Mouse (Mus musculus) small intestine, adult 2 months (tissue): Measurements from ENCODE around the gene Gm379. TPM values are rescaled to one million over a fixed set of nuclear protein-coding genes. Genes with fewer than 3 reads are reported as not detected.

Experiments used
- H3K27ac ChIP-seq: fragments of 200-500 bp; 2 replicates; pipeline ENCODE4 v1.5.1; 2012; ENCODE audit warnings: low read depth, low read length, control low read depth, inconsistent platforms; ENCODE audit not compliant: insufficient read depth
- H3K27me3 ChIP-seq: fragments of 200-500 bp; 2 replicates; pipeline ENCODE4 v1.6.1; 2012; ENCODE audit warnings: mild to moderate bottlenecking, moderate library complexity, low read length, inconsistent platforms; ENCODE audit not compliant: control insufficient read depth, insufficient read depth
- H3K36me3 ChIP-seq: fragments of 200-500 bp; 2 replicates; pipeline ENCODE4 v1.6.1; 2012; ENCODE audit warnings: mild to moderate bottlenecking, low read length, control low read depth, inconsistent platforms; ENCODE audit not compliant: control insufficient read depth, insufficient read depth
- H3K4me1 ChIP-seq: fragments of 200-500 bp; 2 replicates; pipeline ENCODE4 v1.6.1; 2012; ENCODE audit warnings: low read length, inconsistent platforms, mixed read lengths; ENCODE audit not compliant: control insufficient read depth, insufficient read depth, insufficient read length
- H3K4me3 ChIP-seq: fragments of 200-500 bp; 2 replicates; pipeline ENCODE4 v1.5.1; 2012; ENCODE audit warnings: low read depth, mild to moderate bottlenecking, control low read depth, inconsistent platforms, low read length, moderate library complexity
- CTCF ChIP-seq: fragments of 200-500 bp; IDR thresholded peaks from 2 replicates; pipeline ENCODE4 v1.5.1; 2012; ENCODE audit warnings: low read depth, mild to moderate bottlenecking, control low read depth, inconsistent platforms, low read length, moderate library complexity, mixed read lengths; ENCODE audit not compliant: insufficient replicate concordance, insufficient read length; ENCODE audit errors: extremely low read depth
- POLR2A ChIP-seq: fragments of 200-500 bp; IDR thresholded peaks from 2 replicates; pipeline ENCODE4 v1.6.1; 2012; ENCODE audit warnings: low read depth, mild to moderate bottlenecking, control low read depth, inconsistent platforms, low read length, moderate library complexity
- WGBS: fragments of 180-500 bp; shearing (Covaris S2); methylation state at CpG from one replicate; pipeline ENCODE4 v1.1.7; 2018; 5-methylcytosine and 5-hydroxymethylcytosine counted together
- polyA plus RNA-seq: library from polyadenylated mRNA; depleted of rRNA; stranded (reverse); fragments of >200 nt; gene quantifications from 2 replicates; pipeline ENCODE4 v1.2.3, GENCODE M21; 2012; rRNA removed

The Gm379 gene
- 0.27 and 0.33 TPM in 2 replicates for polyA plus RNA-seq

GRCm38 (mm10) chrX:108664885-108665284, at the start of gene Gm379:
Gene Gm379 (minus strand): TSS chrX:108664891.
- no peak within 1 kb of the TSS for H3K27ac ChIP-seq
- no peak within 1 kb of the TSS for H3K4me3 ChIP-seq
- no peaks in the 10 kb centered on the region for H3K36me3 ChIP-seq
- no peak for TF ChIP-seq CTCF
- no peak for TF ChIP-seq POLR2A
- H3K27me3 ChIP-seq = no peaks in the 10 kb centered on the region
- 20% methylated on average over 2 of the region's 2 CpGs for WGBS
- no peaks in the 10 kb centered on the region for H3K4me1 ChIP-seq

- TF ChIP-seq POLR2A (no peak), CTCF (no peak)
- Histone ChIP-seq H3K27ac (no peak overlapping the region), H3K27me3 (no peaks in the 10 kb centered on the region), H3K4me1 (no peaks in the 10 kb centered on the region), H3K36me3 (no peaks in the 10 kb centered on the region), H3K4me3 (no peak overlapping the region)
- WGBS = 34% methylated on average over 2 of the region's 2 CpGs
These were observed 39.6 kb upstream of the Gm379 start for GRCm38 (mm10) chrX:108704312-108704711.

- no peak overlapping the region for H3K27ac ChIP-seq
- TF ChIP-seq CTCF (no peak), POLR2A (no peak)
- no peaks in the 10 kb centered on the region for H3K27me3 ChIP-seq
- no peaks in the 10 kb centered on the region for H3K4me1 ChIP-seq
- WGBS = 14% methylated on average over 1 of the region's 1 CpGs
- H3K36me3 ChIP-seq = no peaks in the 10 kb centered on the region
- no peak overlapping the region for H3K4me3 ChIP-seq
These were observed 4.2 kb upstream of the Gm379 start for GRCm38 (mm10) chrX:108668868-108669267.

- Histone ChIP-seq H3K4me1 (no peaks in the 10 kb centered on the region), H3K36me3 (no peaks in the 10 kb centered on the region), H3K27ac (no peak overlapping the region), H3K27me3 (no peaks in the 10 kb centered on the region), H3K4me3 (no peak overlapping the region)
- TF ChIP-seq POLR2A (no peak), CTCF (no peak)
- WGBS = 10% methylated on average over 1 of the region's 1 CpGs
These were observed 42.7 kb downstream of the Gm379 start for GRCm38 (mm10) chrX:108621991-108622390.

- TF ChIP-seq CTCF (no peak), POLR2A (no peak)
- Histone ChIP-seq H3K27me3 (no peaks in the 10 kb centered on the region), H3K36me3 (no peaks in the 10 kb centered on the region), H3K27ac (no peak overlapping the region), H3K4me3 (no peak overlapping the region), H3K4me1 (no peaks in the 10 kb centered on the region)
- WGBS = 64% methylated on average over 1 of the region's 1 CpGs
These were observed 43.8 kb downstream of the Gm379 start for GRCm38 (mm10) chrX:108620886-108621285.

Other genes starting within 250 kb of the Gm379 start
- 0.15 and 0.37 TPM in 2 replicates for gene Brwd3, start 169.5 kb upstream of the Gm379 start, polyA plus RNA-seq